Mouse (Mus musculus) CH12.LX (cell line): ENCODE data around the gene Rbfox1. TPM values are rescaled to one million over a fixed set of nuclear protein-coding genes. Genes with fewer than 3 reads are reported as not detected.

Source experiments
- DNase-seq: peaks from one replicate; pipeline ENCODE4 v3.0.0-alpha.2; 2013; ENCODE audit errors: extremely low read depth
- H3K27ac ChIP-seq: 2 replicates; pipeline ENCODE4 v1.5.1; 2012; ENCODE audit warnings: low read depth, mild to moderate bottlenecking, control low read depth, moderate library complexity; ENCODE audit not compliant: insufficient read depth
- H3K27me3 ChIP-seq: replicated peaks from 2 replicates; pipeline ENCODE3; 2012; ENCODE audit warnings: inconsistent platforms
- H3K36me3 ChIP-seq, 2 experiments: replicated peaks in 1 of 2; 2 replicates each; pipeline versions ENCODE3 to v1.6.1; 2012; ENCODE audit warnings: inconsistent platforms in 1 of 2, low read length in 1 of 2, mild to moderate bottlenecking in 1 of 2, mixed read lengths in 1 of 2, moderate library complexity in 1 of 2; ENCODE audit not compliant: control insufficient read depth in 1 of 2, insufficient read depth in 1 of 2
- H3K4me1 ChIP-seq, 2 experiments: 2 replicates each; pipeline ENCODE4 v1.6.1; 2012; ENCODE audit warnings: inconsistent platforms in 1 of 2, moderate library complexity in 1 of 2; ENCODE audit not compliant: insufficient read depth in 2 of 2, control insufficient read depth in 1 of 2
- H3K4me2 ChIP-seq: 2 replicates; pipeline ENCODE4 v1.6.1; 2012; ENCODE audit warnings: low read depth, mild to moderate bottlenecking, control low read depth; ENCODE audit not compliant: poor library complexity, insufficient read depth, severe bottlenecking
- H3K4me3 ChIP-seq, 3 experiments: fragments of 150-350 bp in 1 of 3; sonication (generic) in 1 of 3; replicated peaks in 1 of 3; 2 replicates each; pipeline versions ENCODE3 to v1.5.1; 2011 to 2012; ENCODE audit warnings: low read depth in 2 of 3, low read length in 2 of 3, mild to moderate bottlenecking in 2 of 3, moderate library complexity in 2 of 3, control low read depth in 1 of 3, improper control_type of control experiment in 1 of 3, inconsistent platforms in 1 of 3, mixed read lengths in 1 of 3; ENCODE audit not compliant: poor library complexity in 1 of 3
- H3K79me2 ChIP-seq: replicated peaks from 2 replicates; pipeline ENCODE4 v1.6.1; 2012; ENCODE audit warnings: mild to moderate bottlenecking, moderate library complexity; ENCODE audit not compliant: control insufficient read depth, poor library complexity, insufficient read depth, severe bottlenecking; ENCODE audit errors: extremely low read depth
- H3K9ac ChIP-seq: 2 replicates; pipeline ENCODE4 v1.6.1; 2012; ENCODE audit warnings: low read depth, mild to moderate bottlenecking, control low read depth, moderate library complexity; ENCODE audit not compliant: insufficient read depth
- H3K9me3 ChIP-seq: replicated peaks from 2 replicates; pipeline ENCODE3; 2012; ENCODE audit warnings: low read length, inconsistent platforms, mixed read lengths
- CHD1 ChIP-seq: IDR thresholded peaks from 2 replicates; pipeline ENCODE4 v1.6.1; 2012; ENCODE audit warnings: low read depth, low read length, improper control_type of control experiment, inconsistent platforms
- CHD2 ChIP-seq: IDR thresholded peaks from 2 replicates; pipeline ENCODE4 v1.6.1; 2011; ENCODE audit warnings: low read length, improper control_type of control experiment
- E2F4 ChIP-seq: IDR thresholded peaks from 2 replicates; pipeline ENCODE4 v1.6.1; 2011; ENCODE audit warnings: low read depth, low read length, improper control_type of control experiment; ENCODE audit not compliant: insufficient replicate concordance
- ETS1 ChIP-seq: conservative IDR thresholded peaks from 2 replicates; pipeline ENCODE4 v1.6.1; 2012; ENCODE audit warnings: low read depth, mild to moderate bottlenecking, inconsistent platforms, low read length, improper control_type of control experiment, moderate library complexity
- GABPA ChIP-seq: IDR thresholded peaks from 2 replicates; pipeline ENCODE4 v1.6.1; 2012; ENCODE audit warnings: low read depth, low read length, improper control_type of control experiment, inconsistent platforms; ENCODE audit not compliant: insufficient replicate concordance
- JUND ChIP-seq: conservative IDR thresholded peaks from 2 replicates; pipeline ENCODE4 v1.6.1; 2011; ENCODE audit warnings: low read depth, low read length, improper control_type of control experiment
- MAX ChIP-seq: IDR thresholded peaks from 2 replicates; pipeline ENCODE4 v1.6.1; 2011; ENCODE audit warnings: low read length, improper control_type of control experiment
- MAZ ChIP-seq: IDR thresholded peaks from 2 replicates; pipeline ENCODE4 v1.6.1; 2012; ENCODE audit warnings: low read depth, mild to moderate bottlenecking, inconsistent platforms, low read length, improper control_type of control experiment, moderate library complexity
- MEF2A ChIP-seq: IDR thresholded peaks from 2 replicates; pipeline ENCODE4 v1.6.1; 2014; ENCODE audit warnings: low read depth, mild to moderate bottlenecking, inconsistent platforms, low read length, improper control_type of control experiment, borderline replicate concordance
- MXI1 ChIP-seq: IDR thresholded peaks from 2 replicates; pipeline ENCODE4 v1.6.1; 2011; ENCODE audit warnings: mild to moderate bottlenecking, low read depth, low read length, improper control_type of control experiment
- MYC ChIP-seq: IDR thresholded peaks from 2 replicates; pipeline ENCODE4 v1.6.1; 2011; ENCODE audit warnings: low read depth, mild to moderate bottlenecking, improper control_type of control experiment, low read length
- NRF1 ChIP-seq: IDR thresholded peaks from 2 replicates; pipeline ENCODE4 v1.6.1; 2014; ENCODE audit warnings: low read depth, mild to moderate bottlenecking, inconsistent platforms, low read length, improper control_type of control experiment, moderate library complexity
- RCOR1 ChIP-seq: conservative IDR thresholded peaks from 2 replicates; pipeline ENCODE4 v1.6.1; 2012; ENCODE audit warnings: low read depth, mild to moderate bottlenecking, inconsistent platforms, low read length, improper control_type of control experiment
- SMC3 ChIP-seq: IDR thresholded peaks from 2 replicates; pipeline ENCODE4 v1.6.1; 2011; ENCODE audit warnings: low read depth, low read length, improper control_type of control experiment
- TBP ChIP-seq: conservative IDR thresholded peaks from 2 replicates; pipeline ENCODE4 v1.6.1; 2011; ENCODE audit warnings: low read depth, low read length, improper control_type of control experiment
- TCF12 ChIP-seq: IDR thresholded peaks from 2 replicates; pipeline ENCODE4 v1.6.1; 2014; ENCODE audit warnings: low read depth, mild to moderate bottlenecking, inconsistent platforms, low read length, improper control_type of control experiment
- UBTF ChIP-seq: IDR thresholded peaks from 2 replicates; pipeline ENCODE4 v1.6.1; 2012; ENCODE audit warnings: low read depth, mild to moderate bottlenecking, inconsistent platforms, low read length, improper control_type of control experiment, moderate library complexity
- USF1 ChIP-seq: IDR thresholded peaks from 2 replicates; pipeline ENCODE4 v1.6.1; 2014; ENCODE audit warnings: low read depth, mild to moderate bottlenecking, inconsistent platforms, low read length, improper control_type of control experiment
- ZC3H11A ChIP-seq: IDR thresholded peaks from 2 replicates; pipeline ENCODE4 v1.6.1; 2012; ENCODE audit warnings: low read depth, mild to moderate bottlenecking, inconsistent platforms, low read length, improper control_type of control experiment
- ZKSCAN1 ChIP-seq: IDR thresholded peaks from 2 replicates; pipeline ENCODE4 v1.6.1; 2012; ENCODE audit warnings: low read depth, inconsistent platforms, low read length, improper control_type of control experiment, borderline replicate concordance
- dilution Hi-C: fragments of 300-500 bp; cut with MboI; formaldehyde crosslinking; loops from 2 replicates; pipeline ENCODE4 v1.14.3; 2020; ENCODE audit warnings: low sequenced_read_pairs; ENCODE audit not compliant: extremely low pct_unique_long_range_greater_than_20kb, extremely low pct_ligation_motif_present
- in situ Hi-C: fragments of 300-500 bp; cut with MboI; formaldehyde crosslinking; loops from 3 replicates; pipeline ENCODE4 v1.14.3; 2019; ENCODE audit warnings: low sequenced_read_pairs, low pct_ligation_motif_present, low pct_unique_long_range_greater_than_20kb, mixed read lengths
- polyA plus RNA-seq: library from polyadenylated mRNA; unstranded; fragments of >175 nt; gene quantifications from 2 replicates; pipeline ENCODE4 v1.2.1, GENCODE M21; 2012; ENCODE audit warnings: low read depth; ENCODE audit not compliant: insufficient read length
- total RNA-seq, 2 experiments: library from RNA; depleted of rRNA; stranded (reverse); fragments of 300-350 nt in 1 of 2; fragments of >200 nt in 1 of 2; gene quantifications; 2 replicates each; pipeline ENCODE4 v1.2.3; 2012 to 2014

The Rbfox1 gene
- total and polyA plus RNA-seq, 3 experiments: not detected

DNA sequence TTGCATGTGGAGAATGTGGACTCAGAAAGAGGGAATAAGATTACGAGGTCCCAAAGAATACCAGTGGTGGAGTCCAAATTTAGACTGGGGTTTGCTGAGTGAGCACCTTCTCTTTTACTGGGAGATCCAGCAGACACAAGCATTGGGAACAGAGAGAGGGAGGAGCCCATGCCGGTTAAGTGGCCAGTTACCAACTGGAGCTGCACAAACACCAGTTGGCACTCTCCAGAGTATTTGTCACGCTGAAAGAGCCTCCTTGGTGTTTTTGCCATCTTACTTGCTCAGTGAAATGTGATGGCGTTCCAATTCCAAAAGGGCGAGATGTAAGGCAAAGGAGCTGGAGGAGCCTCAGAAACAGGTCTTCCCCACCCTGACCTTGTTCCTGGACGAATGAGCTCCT is 1190.6 kb downstream of the Rbfox1 start:
- Histone ChIP-seq H3K4me1 (no peaks in the 10 kb centered on the region), H3K79me2 (no peaks in the 10 kb centered on the region), H3K27me3 (no peaks in the 10 kb centered on the region), H3K9ac (no peak overlapping the region), H3K27ac (no peak overlapping the region), H3K36me3 (no peaks in the 10 kb centered on the region), H3K9me3 (peaks cover 80% of the 10 kb centered on the region), H3K4me2 (no peak overlapping the region), H3K4me3 (no peak overlapping the region)
- TF ChIP-seq MEF2A (no peak), E2F4 (no peak), TBP (no peak), GABPA (no peak), ZKSCAN1 (no peak), MAX (no peak), ZC3H11A (no peak)
- dilution Hi-C loops: no loop called here
- in situ Hi-C loops: no loop called here
- DNase-seq: no peak

- no peak overlapping the region for H3K4me3 ChIP-seq
- no peaks in the 10 kb centered on the region for H3K36me3 ChIP-seq
- H3K9ac ChIP-seq: no peak overlapping the region
- H3K79me2 ChIP-seq: no peaks in the 10 kb centered on the region
- no peaks in the 10 kb centered on the region for H3K4me1 ChIP-seq
- dilution Hi-C loops (no loop called here), in situ Hi-C loops (no loop called here)
- H3K27me3 ChIP-seq: no peaks in the 10 kb centered on the region
- no peak for TF ChIP-seq TCF12
- TF ChIP-seq, all 38 proteins: peak for 0
- no peak overlapping the region for H3K4me2 ChIP-seq
- no peak for DNase-seq
- no peak overlapping the region for H3K27ac ChIP-seq
- peaks cover 81% of the 10 kb centered on the region for H3K9me3 ChIP-seq
Observed at GRCm38 (mm10) chr16:7076305-7076704, 1191.2 kb downstream of the Rbfox1 start.

- dilution Hi-C loops: no loop called here
- no peak overlapping the region for H3K9ac ChIP-seq
Observed at GRCm38 (mm10) chr16:7076707-7077106, 1191.6 kb downstream of the Rbfox1 start.

More at GRCm38 (mm10) chr16:7076707-7077106, 1191.6 kb downstream of the Rbfox1 start:
- no peak for TF ChIP-seq JUND
- no peak for TF ChIP-seq CHD1
- no peak for TF ChIP-seq RCOR1
- no peak for TF ChIP-seq MYC
- TF ChIP-seq USF1: no peak
- no peak for TF ChIP-seq ETS1
- TF ChIP-seq GABPA: no peak
- no peak for TF ChIP-seq UBTF
- no peak for TF ChIP-seq CHD2
- no peak for TF ChIP-seq NRF1
- no peak for TF ChIP-seq ZC3H11A
- no peak for TF ChIP-seq ZKSCAN1
- TF ChIP-seq MXI1: no peak
- no peak for TF ChIP-seq SMC3
- no peak for TF ChIP-seq MAZ
- Histone ChIP-seq H3K79me2 (no peaks in the 10 kb centered on the region), H3K4me3 (no peak overlapping the region), H3K9me3 (peaks cover 81% of the 10 kb centered on the region), H3K36me3 (no peaks in the 10 kb centered on the region), H3K27ac (no peak overlapping the region), H3K27me3 (no peaks in the 10 kb centered on the region), H3K4me2 (no peak overlapping the region), H3K4me1 (no peaks in the 10 kb centered on the region)
- in situ Hi-C loops: no loop called here
- no peak for DNase-seq
